Mouse (Mus musculus) cerebellum, adult 2 months (tissue): ENCODE results near the gene Cpb2. TPM values are rescaled to one million over a fixed set of nuclear protein-coding genes. Genes with fewer than 3 reads are reported as not detected.
A peak's percentile ranks its signal among the peaks of the same experiment; 100 is the strongest.

ENCODE experiments used
- DNase-seq, 2 experiments: peaks; one replicate each; pipeline ENCODE4 v3.0.0; 2021
- H3K27ac ChIP-seq: fragments of 200-500 bp; 2 replicates; pipeline ENCODE4 v1.5.1; 2012; ENCODE audit warnings: low read length, control low read depth, inconsistent platforms; ENCODE audit not compliant: insufficient read depth
- H3K27me3 ChIP-seq: fragments of 200-500 bp; 2 replicates; pipeline ENCODE4 v1.6.1; 2012; ENCODE audit warnings: inconsistent platforms, mild to moderate bottlenecking, low read length, moderate library complexity; ENCODE audit not compliant: control insufficient read depth, insufficient read depth
- H3K4me1 ChIP-seq: fragments of 200-500 bp; 2 replicates; pipeline ENCODE4 v1.6.1; 2011; ENCODE audit warnings: low read length; ENCODE audit not compliant: control insufficient read depth, insufficient read depth
- H3K4me3 ChIP-seq: fragments of 200-500 bp; replicated peaks from 2 replicates; pipeline ENCODE3; 2011; ENCODE audit warnings: mild to moderate bottlenecking, low read depth, low read length, control low read depth; ENCODE audit not compliant: insufficient read depth
- CTCF ChIP-seq: fragments of 200-500 bp; IDR thresholded peaks from 2 replicates; pipeline ENCODE4 v1.5.1; 2011; ENCODE audit warnings: low read depth, mild to moderate bottlenecking, control low read depth, low read length, moderate library complexity, borderline replicate concordance; ENCODE audit not compliant: insufficient read depth
- POLR2A ChIP-seq: fragments of 200-500 bp; IDR thresholded peaks from 2 replicates; pipeline ENCODE4 v1.6.1; 2011; ENCODE audit warnings: low read length, control low read depth, borderline replicate concordance; ENCODE audit not compliant: insufficient read depth
- WGBS: fragments of 180-500 bp; shearing (Covaris S2); methylation state at CpG from one replicate; pipeline ENCODE4 v1.1.7; 2018; 5-methylcytosine and 5-hydroxymethylcytosine counted together
- polyA plus RNA-seq: library from polyadenylated mRNA; depleted of rRNA; stranded (reverse); fragments of >200 nt; gene quantifications from 2 replicates; pipeline ENCODE4 v1.2.3, GENCODE M21; 2012

The Cpb2 gene
- polyA plus RNA-seq, 1 experiment = not detected

DNA sequence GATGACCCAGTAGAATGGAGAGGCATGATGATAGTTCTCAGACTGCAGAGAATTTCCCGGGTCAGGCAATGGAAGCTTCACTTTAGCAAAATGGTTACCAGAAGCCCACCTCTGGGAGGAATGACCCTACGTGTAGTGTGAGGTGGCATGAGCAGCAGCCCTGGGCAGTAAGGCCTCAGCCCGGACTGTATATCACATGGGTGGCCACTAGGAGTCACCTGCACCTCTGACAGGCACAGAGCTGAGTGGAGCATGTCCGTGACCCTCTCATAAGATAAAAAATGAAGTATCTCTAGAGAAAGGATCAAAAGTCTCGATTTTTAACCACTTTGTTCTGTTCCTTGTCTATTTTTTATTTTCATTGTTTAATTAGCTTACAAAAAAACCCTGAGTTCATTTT, 14.4 kb downstream of the Cpb2 start:
- TF ChIP-seq POLR2A = no peak
- TF ChIP-seq CTCF = no peak; the same call in 1 of the 2 replicates
- WGBS = 51% methylated on average over 5 of the region's 5 CpGs
- DNase-seq = no peak
- no peak overlapping the region for H3K27ac ChIP-seq
- H3K4me1 ChIP-seq = no peaks in the 10 kb centered on the region
- H3K27me3 ChIP-seq = no peaks in the 10 kb centered on the region
- H3K4me3 ChIP-seq = no peak overlapping the region

DNA sequence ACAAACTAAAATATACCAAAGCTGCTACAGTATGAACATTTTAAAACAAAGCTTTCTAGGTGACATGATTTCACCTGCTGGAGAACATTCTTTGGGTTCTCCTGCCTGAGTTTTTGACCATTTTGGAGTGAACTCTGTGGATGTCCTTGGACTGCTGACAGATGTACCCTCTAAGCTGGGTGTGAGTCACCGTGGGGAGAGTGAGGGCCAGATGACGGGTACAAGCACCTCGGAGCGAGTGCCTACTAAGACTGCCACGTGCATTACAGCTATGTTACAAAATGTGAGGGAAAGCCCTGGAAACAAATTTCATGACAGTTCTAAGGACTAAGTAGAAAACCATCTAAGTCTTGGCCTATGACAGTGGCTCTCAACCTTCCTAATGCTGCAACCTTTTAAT, 27.4 kb downstream of the Cpb2 start:
- no peak overlapping the region for H3K4me3 ChIP-seq
- no peaks in the 10 kb centered on the region for H3K27me3 ChIP-seq
- DNase-seq = no peak
- TF ChIP-seq POLR2A (no peak), CTCF (no peak)
- H3K27ac ChIP-seq = no peak overlapping the region
- no peaks in the 10 kb centered on the region for H3K4me1 ChIP-seq
- WGBS = 78% methylated on average over 5 of the region's 5 CpGs

DNA sequence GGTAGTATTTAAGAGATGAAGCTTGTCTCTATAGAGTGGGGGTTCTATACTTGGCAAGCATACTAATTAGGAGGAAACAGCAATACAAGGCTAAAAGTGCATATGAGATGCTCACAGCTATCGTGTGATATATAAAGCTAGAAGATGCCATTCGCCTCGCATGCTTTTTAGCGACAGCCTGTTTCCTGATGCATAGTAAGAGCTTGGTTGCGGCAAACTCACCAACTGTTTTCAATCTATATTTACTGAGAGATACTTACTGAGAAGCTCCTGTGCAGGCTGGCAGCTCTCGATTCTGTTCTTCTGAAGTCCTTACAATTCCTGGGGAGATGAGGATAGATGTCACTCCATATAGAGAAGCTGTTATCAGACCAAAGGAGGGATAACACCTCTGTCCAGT, 37.6 kb downstream of the Cpb2 start:
- Histone ChIP-seq H3K27me3 (no peaks in the 10 kb centered on the region), H3K4me1 (no peaks in the 10 kb centered on the region), H3K4me3 (no peak overlapping the region), H3K27ac (no peak overlapping the region)
- WGBS = 85% methylated on average over 6 of the region's 6 CpGs
- TF ChIP-seq CTCF (no peak), POLR2A (no peak)
- no peak for DNase-seq

DNA sequence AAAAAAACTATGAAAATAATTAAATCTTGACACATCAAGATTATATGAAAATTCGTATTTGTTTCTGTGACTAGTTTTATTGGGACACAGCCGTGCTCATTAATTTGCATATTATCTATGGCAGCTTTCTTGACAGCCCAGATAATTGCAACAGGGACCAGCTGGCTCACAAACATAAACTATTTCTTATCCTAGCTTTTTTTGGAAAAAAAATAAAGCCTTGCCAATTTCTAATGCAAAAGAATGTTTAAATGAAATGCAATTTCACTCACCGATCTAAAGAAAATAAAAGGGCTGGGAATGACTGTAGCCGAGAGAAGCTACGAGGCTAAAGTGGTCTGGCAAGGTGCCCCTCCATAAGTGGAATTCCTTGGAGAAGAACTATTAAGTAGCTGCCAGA, 38.3 kb downstream of the Cpb2 start:
- 50% methylated on average over 5 of the region's 5 CpGs for WGBS
- Histone ChIP-seq H3K27ac (no peak overlapping the region), H3K27me3 (no peaks in the 10 kb centered on the region), H3K4me3 (no peak overlapping the region), H3K4me1 (no peaks in the 10 kb centered on the region; the same call in 1 of the 2 replicates)
- no peak for TF ChIP-seq CTCF
- no peak for TF ChIP-seq POLR2A
- no peak for DNase-seq

DNA sequence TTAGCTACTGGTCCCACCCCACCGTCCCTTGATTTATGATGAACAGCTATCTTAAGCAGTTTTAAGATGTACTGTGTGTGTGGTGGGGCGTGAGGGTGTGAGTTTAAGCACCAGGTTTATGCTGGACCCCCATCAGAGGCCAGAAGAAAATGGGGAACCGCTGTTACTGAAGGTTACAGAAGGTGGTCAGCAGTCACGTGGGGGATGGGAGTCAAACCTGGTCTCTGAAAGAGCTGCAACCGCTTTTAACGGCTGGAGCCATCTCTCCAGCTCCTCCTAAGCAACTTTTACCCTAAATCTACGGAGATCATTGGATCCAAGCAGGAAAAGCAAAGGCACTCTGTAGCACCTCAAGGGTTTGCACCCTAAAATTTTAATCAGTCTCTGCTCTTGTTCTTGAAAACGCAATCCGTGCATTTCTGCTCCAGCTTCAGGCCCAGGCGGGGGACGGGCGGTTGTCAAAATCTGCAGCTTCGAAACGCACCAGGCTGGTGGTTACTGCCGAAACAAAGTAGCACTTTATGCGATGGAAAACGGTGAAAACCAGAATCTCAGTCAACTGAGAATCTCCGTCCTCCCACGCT, 41.6 kb downstream of the Cpb2 start:
- no peak for TF ChIP-seq POLR2A

DNA sequence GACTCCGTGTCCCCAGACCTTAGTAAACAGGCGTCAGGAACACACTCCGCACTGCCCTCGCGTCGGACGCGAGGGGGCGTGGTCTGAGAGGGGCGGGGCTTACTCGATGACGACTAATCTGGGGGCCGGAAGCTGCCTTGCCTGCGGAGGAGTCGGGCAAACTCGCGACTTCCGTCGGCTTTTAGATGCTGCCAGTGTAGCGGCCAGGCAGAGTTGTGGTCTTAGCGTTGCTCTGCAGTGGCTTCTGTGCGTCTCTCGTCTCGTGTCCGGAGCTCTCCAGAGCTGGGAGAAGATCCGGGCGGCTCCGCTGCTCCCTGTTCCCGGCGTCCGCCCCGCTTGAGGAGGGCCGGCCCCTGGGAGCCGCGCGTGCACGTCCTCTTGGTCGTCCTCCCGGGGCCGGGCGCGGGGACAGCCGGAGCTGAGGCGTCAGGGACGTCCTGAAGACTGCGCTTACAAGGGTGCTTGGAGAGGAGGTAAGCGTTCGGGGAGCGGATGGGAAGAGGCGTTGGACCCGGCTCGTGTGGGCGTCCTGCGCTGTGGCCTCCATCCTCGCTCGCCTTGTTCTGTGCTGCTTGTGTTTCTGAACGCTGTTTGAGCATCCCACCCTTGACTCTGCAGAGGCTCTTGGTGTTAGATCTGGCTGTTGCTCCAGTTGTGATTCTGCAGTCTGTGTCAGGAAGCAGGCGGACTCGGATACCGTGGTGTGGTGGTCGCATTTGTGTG, 42.3 kb downstream of the Cpb2 start, which contains the start of gene Zc3h13:
Gene Zc3h13 (plus strand): TSS at position 181 of the 723 bp plus-strand sequence.
- Histone ChIP-seq H3K4me1 (no peaks in the 10 kb centered on the region; the same call in 1 of the 2 replicates), H3K4me3 (peak within 1 kb of the TSS; percentile 83), H3K27ac (peak within 1 kb of the TSS; percentile 61; the same call in 1 of the 2 replicates), H3K27me3 (no peaks in the 10 kb centered on the region)
- under 1% methylated on average over 61 of the region's 61 CpGs for WGBS
- peak; percentile 94 to 99 for DNase-seq
- TF ChIP-seq POLR2A (peak; percentile 97), CTCF (no peak)

More for the DNA sequence above, 41.6 kb downstream of the Cpb2 start:
- Histone ChIP-seq H3K4me1 (no peaks in the 10 kb centered on the region; the same call in 1 of the 2 replicates), H3K27ac (peak overlapping the region; percentile 61; the same call in 1 of the 2 replicates), H3K4me3 (peak overlapping the region; percentile 83), H3K27me3 (no peaks in the 10 kb centered on the region)
- WGBS = 7% methylated on average over 19 of the region's 19 CpGs
- DNase-seq = peak in 1 of 2 experiments; percentile 42

DNA sequence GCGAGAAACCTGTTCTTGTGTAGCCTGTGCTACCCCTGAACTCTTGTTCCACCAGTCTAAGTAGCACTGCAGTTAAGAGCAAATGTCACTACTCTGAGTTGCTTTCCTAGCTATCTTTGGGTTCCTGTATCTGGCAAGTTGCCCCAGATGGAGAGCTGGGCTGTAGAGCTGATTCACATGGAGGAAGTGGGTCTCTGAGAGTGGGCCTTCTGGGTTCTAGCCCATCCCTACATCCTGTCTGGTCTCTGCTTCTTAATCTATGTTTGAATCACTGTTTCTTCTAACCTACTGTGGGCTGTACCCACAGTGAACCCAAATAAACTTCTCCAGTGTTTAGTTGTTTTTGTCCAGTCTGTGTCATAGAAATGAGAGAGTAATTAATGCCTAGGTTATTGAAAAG, 59.0 kb downstream of the Cpb2 start:
- no peak for DNase-seq
- H3K27ac ChIP-seq = no peak overlapping the region

DNA sequence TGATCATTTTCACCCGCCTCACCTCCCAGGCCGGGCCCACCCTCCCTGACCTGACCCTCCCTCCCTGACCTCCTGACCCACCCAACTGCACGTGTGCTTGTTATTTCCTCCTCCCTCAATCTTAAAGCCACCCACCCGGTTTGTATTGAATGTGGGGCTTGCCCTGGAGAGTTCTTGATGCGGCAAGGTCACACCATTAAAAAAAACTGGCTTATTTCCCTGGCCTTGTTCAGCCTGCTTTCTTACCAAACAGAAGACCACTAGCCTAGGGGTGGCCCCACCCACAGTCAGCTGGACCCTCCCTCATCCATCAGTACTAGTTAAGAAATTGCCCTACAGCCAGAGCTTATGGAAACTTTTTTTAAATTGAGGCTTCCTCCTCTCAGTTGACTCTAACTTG, 61.7 kb downstream of the Cpb2 start:
- Histone ChIP-seq H3K27ac (no peak overlapping the region), H3K4me3 (no peak overlapping the region), H3K27me3 (no peaks in the 10 kb centered on the region), H3K4me1 (no peaks in the 10 kb centered on the region)
- no peak for DNase-seq
- no peak for TF ChIP-seq POLR2A
- no peak for TF ChIP-seq CTCF
- 47% methylated on average over 5 of the region's 5 CpGs for WGBS

More for the DNA sequence above, 59.0 kb downstream of the Cpb2 start:
- WGBS = 98% methylated on average over 1 of the region's 1 CpGs
- no peaks in the 10 kb centered on the region for H3K4me1 ChIP-seq
- no peak overlapping the region for H3K4me3 ChIP-seq
- H3K27me3 ChIP-seq = no peaks in the 10 kb centered on the region
- TF ChIP-seq CTCF = no peak
- no peak for TF ChIP-seq POLR2A
